Mouse (Mus musculus) liver, adult 2 months (tissue): ENCODE results near the gene Kcnq4.

Experiments used
- CTCF ChIP-seq: fragments of 200-500 bp; IDR thresholded peaks from 2 replicates; pipeline ENCODE4 v1.5.1; 2011; ENCODE audit warnings: low read depth, low read length, control low read depth
- POLR2A ChIP-seq: fragments of 200-500 bp; IDR thresholded peaks from 2 replicates; pipeline ENCODE4 v1.6.1; 2011; ENCODE audit warnings: low read length, control low read depth; ENCODE audit not compliant: insufficient read depth; ENCODE audit errors: extremely low read depth

GRCm38 (mm10) chr4:120734012-120734622, 14.3 kb downstream of the Kcnq4 start:
- TF ChIP-seq CTCF (no peak), POLR2A (no peak)
